Mouse (Mus musculus) erythroblast, embryonic 14.5 days (primary cell): ENCODE results near the gene Kcns3. TPM values are rescaled to one million over a fixed set of nuclear protein-coding genes. Genes with fewer than 3 reads are reported as not detected.

Experiments used
- H3K27me3 ChIP-seq: 2 replicates; pipeline ENCODE4 v1.6.1; 2012; ENCODE audit warnings: inconsistent platforms; ENCODE audit not compliant: control insufficient read depth
- H3K36me3 ChIP-seq: 2 replicates; pipeline ENCODE4 v1.6.1; 2012; ENCODE audit warnings: mild to moderate bottlenecking, inconsistent platforms; ENCODE audit not compliant: control insufficient read depth
- H3K4me1 ChIP-seq: 2 replicates; pipeline ENCODE4 v1.6.1; 2012; ENCODE audit warnings: inconsistent platforms; ENCODE audit not compliant: control insufficient read depth
- H3K4me3 ChIP-seq: replicated peaks from 2 replicates; pipeline ENCODE3; 2012; ENCODE audit warnings: moderate library complexity, mild to moderate bottlenecking, inconsistent platforms
- H3K9me3 ChIP-seq: 2 replicates; pipeline ENCODE4 v1.6.1; 2012; ENCODE audit warnings: low read length, inconsistent platforms, mixed read lengths; ENCODE audit not compliant: control insufficient read depth
- GATA1 ChIP-seq: IDR thresholded peaks from 2 replicates; pipeline ENCODE4 v1.6.1; 2012; ENCODE audit warnings: low read length, inconsistent platforms, mixed read lengths
- TAL1 ChIP-seq: IDR thresholded peaks from 3 replicates; pipeline ENCODE4 v1.6.1; 2012; ENCODE audit warnings: low read length, inconsistent platforms, mixed read lengths
- polyA plus RNA-seq: library from polyadenylated mRNA; stranded (reverse); fragments of >175 nt; gene quantifications from 2 replicates; pipeline ENCODE4 v1.2.3, GENCODE M21; 2012

The Kcns3 gene
- polyA plus RNA-seq, 1 experiment: not detected

DNA sequence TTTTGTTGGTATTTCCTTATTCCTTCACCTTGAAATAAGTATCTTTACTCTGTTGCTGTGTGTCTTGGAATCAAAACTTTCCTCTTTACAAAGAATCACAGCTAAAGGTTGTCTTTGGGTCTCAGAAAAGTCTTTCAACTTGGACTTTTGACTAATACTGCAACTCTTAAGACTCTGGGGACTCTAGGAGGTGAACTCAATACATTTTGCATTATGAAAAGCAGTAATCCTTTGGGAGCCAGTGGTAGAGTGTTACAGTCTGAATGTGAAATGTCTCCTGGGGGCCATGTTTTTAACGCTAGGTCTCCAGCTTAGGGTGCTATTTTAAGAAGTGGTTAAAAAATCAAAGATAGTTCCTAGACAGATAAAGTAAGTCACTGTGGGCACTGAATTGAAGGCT is 4.3 kb upstream of the Kcns3 start:
- Histone ChIP-seq H3K9me3 (no peaks in the 10 kb centered on the region), H3K36me3 (no peaks in the 10 kb centered on the region), H3K4me1 (peaks cover 3% of the 10 kb centered on the region; the same call in 1 of the 2 replicates), H3K4me3 (no peak overlapping the region), H3K27me3 (peaks cover 23% of the 10 kb centered on the region)
- TF ChIP-seq GATA1 (no peak), TAL1 (no peak)

DNA sequence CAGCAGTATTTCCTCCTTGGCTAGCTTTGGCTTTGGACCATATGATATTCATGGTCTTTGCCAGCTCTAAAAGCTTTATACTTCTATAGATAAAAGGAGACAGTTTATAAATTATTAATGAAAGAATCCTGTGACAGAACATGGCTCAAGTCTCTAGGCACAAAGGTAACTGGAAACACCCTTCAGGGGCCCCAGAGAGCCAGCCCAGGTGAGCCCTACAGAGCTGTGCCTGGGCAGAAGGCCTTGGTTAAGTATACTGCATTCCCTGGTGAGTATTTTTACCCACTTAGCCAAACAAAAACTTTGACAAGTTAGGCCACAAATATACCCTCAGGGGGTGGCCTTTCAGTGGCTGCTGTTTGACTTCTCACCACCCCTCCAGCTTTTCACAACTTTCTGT is 2.7 kb upstream of the Kcns3 start:
- peaks cover 3% of the 10 kb centered on the region; the same call in 1 of the 2 replicates for H3K4me1 ChIP-seq
- H3K4me3 ChIP-seq: no peak overlapping the region
- TF ChIP-seq GATA1: no peak

DNA sequence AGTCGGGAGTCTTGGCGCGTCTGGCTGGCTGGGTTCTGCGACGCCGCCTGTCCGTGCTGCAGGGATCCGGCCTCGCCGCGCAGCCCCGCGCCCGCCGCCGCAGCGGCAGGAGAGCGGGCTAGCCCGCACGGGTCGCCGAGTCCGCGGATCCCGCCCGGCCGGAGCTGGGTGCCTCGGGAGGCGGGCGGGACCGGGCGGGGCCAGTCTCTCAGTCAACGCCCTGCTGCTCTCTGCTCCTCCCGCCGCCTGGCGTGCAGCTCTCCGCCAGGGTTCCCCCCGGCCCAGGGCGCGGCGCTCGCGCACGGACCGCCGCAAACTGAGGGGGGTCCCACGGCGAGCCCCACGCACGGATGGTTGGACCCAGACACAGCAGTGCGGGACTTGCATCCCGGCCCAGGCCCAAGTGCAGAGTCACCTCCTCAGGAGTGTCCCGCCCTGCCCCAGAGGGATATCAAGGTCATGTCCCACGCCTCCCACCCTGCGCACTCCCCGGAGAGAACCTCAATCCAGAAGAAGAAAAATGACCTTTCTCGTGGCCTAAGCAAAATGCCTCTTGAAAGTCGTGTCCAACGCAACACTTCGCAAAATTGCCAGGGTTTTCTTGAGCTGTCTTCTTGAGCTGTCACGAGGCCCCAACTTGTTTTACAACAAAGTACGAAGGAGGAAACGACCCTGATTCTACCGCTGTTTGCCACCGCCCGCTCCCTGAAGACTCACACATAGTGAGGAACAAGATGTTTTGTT is 492 bp downstream of the Kcns3 start:
- Histone ChIP-seq H3K36me3 (no peaks in the 10 kb centered on the region), H3K27me3 (peaks cover 49% of the 10 kb centered on the region), H3K4me3 (no peak overlapping the region), H3K4me1 (peaks cover 3% of the 10 kb centered on the region; the same call in 1 of the 2 replicates), H3K9me3 (no peaks in the 10 kb centered on the region)
- TF ChIP-seq TAL1: no peak
- TF ChIP-seq GATA1: no peak

More for the DNA sequence above, 2.7 kb upstream of the Kcns3 start:
- Histone ChIP-seq H3K9me3 (no peaks in the 10 kb centered on the region), H3K36me3 (no peaks in the 10 kb centered on the region), H3K27me3 (peaks cover 38% of the 10 kb centered on the region)

GRCm38 (mm10) chr12:11149421-11150191 is 1.2 kb downstream of the Kcns3 start:
- H3K27me3 ChIP-seq: peaks cover 49% of the 10 kb centered on the region
- H3K36me3 ChIP-seq: no peaks in the 10 kb centered on the region
- H3K4me1 ChIP-seq: peaks cover 3% of the 10 kb centered on the region; the same call in 1 of the 2 replicates
- TF ChIP-seq GATA1 (no peak), TAL1 (no peak)
- H3K4me3 ChIP-seq: no peak overlapping the region
- no peaks in the 10 kb centered on the region for H3K9me3 ChIP-seq

DNA sequence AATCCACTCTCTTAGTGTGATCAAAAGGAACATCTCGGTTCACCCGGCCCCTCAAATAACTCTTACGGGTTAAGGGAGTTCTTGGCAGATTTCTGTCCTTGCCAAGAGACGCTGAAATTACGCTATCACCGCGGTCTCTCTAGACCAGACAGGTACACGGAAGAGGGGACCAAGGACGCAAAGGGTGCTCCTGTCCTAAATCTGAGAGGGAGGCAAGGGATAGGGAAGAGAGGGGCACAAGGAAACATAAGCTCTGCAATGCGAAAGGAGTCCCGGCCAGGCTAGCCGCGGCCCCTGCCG is 1.8 kb downstream of the Kcns3 start:
- no peaks in the 10 kb centered on the region for H3K36me3 ChIP-seq
- H3K9me3 ChIP-seq: no peaks in the 10 kb centered on the region
- H3K4me3 ChIP-seq: no peak overlapping the region
- peaks cover 3% of the 10 kb centered on the region; the same call in 1 of the 2 replicates for H3K4me1 ChIP-seq
- H3K27me3 ChIP-seq: peaks cover 49% of the 10 kb centered on the region
- TF ChIP-seq GATA1 (no peak), TAL1 (no peak)

DNA sequence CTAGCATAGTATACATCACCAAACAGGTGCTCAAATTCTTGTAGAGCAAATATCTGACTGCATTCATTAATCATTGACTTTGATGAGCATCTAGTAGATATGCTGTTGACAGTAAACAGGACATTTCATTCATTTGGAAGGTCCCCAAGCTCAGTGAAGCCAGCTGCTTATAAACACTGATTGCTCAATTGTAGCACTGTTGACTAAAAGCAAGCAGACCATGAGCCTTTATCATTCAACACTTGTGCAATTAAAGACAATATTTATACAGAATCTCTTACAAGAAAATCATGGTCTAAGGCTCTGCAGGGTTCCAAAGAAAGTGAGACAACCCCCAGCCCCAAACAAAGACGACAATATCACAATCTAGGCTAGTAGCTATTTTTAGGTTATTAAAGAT is 6.0 kb downstream of the Kcns3 start:
- peaks cover 24% of the 10 kb centered on the region for H3K27me3 ChIP-seq
- H3K4me3 ChIP-seq: no peak overlapping the region
- TF ChIP-seq TAL1: no peak
- no peak for TF ChIP-seq GATA1
- no peaks in the 10 kb centered on the region for H3K4me1 ChIP-seq
- no peaks in the 10 kb centered on the region for H3K9me3 ChIP-seq
- no peaks in the 10 kb centered on the region for H3K36me3 ChIP-seq

GRCm38 (mm10) chr12:11132418-11132817 is 18.4 kb downstream of the Kcns3 start:
- no peak for TF ChIP-seq GATA1
- no peak for TF ChIP-seq TAL1
- Histone ChIP-seq H3K27me3 (no peaks in the 10 kb centered on the region), H3K9me3 (no peaks in the 10 kb centered on the region), H3K4me3 (no peak overlapping the region), H3K36me3 (no peaks in the 10 kb centered on the region), H3K4me1 (no peaks in the 10 kb centered on the region)

- H3K27me3 ChIP-seq: no peaks in the 10 kb centered on the region
- H3K4me1 ChIP-seq: no peaks in the 10 kb centered on the region
- H3K4me3 ChIP-seq: no peak overlapping the region
- H3K9me3 ChIP-seq: no peaks in the 10 kb centered on the region
- no peaks in the 10 kb centered on the region for H3K36me3 ChIP-seq
- no peak for TF ChIP-seq GATA1
- TF ChIP-seq TAL1: no peak
Measured at GRCm38 (mm10) chr12:11129188-11129587, 21.7 kb downstream of the Kcns3 start.

DNA sequence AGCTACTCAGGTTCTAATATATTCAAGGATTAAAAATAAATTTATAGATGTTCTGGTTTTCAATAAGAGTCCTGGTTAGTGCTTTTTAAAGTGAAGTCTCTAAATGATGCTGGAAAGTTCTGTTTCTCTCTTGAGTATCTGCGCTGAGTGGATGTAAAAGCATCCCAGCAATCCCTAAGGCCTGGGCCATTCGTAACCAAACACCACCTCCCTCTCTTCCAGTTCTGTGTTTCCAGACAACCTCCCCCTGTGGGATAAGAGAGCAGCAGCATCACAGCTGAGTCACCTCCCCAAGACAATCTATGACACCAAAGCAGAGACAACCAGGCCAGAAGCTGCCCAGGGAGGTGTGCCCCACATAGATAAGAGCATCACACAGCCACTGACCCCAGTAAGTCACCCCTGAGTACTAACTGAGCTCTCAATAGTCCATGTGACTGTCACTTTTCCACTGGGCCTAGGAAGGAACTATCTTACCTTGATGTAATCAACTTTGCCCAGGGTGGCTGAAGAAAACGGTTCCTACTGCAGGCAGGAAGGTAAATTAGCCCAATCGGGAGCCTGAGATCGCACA is 24.6 kb downstream of the Kcns3 start:
- Histone ChIP-seq H3K27me3 (no peaks in the 10 kb centered on the region), H3K4me3 (no peak overlapping the region), H3K4me1 (no peaks in the 10 kb centered on the region), H3K36me3 (no peaks in the 10 kb centered on the region), H3K9me3 (no peaks in the 10 kb centered on the region)
- TF ChIP-seq TAL1 (no peak), GATA1 (no peak)
